Mouse (Mus musculus): Measurements from ENCODE around the gene Snrnp27. TPM values are rescaled to one million over a fixed set of nuclear protein-coding genes. Genes with fewer than 3 reads are reported as not detected.
A peak's percentile ranks its signal among the peaks of the same experiment; 100 is the strongest.

Gene Snrnp27
- polyA plus RNA-seq, 1 experiment from 2014 or later, result 103 TPM

DNA sequence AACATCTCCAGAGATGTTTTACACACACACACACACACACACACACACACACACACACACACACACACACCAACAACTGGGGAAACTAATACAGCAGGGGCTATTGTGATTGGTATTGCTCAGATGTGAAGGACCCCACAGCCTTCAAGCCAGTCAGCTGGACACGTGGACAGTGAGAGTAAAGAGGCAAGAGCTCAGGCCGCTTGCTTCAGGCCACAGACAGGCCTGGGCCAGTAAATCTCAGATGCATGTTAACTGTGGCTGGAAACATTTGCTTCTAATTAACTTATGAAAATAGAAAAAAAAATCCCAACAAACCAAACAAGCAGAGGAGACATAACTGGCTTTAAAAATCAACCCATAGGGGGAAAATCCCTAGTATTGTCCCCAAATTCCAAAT is 46.5 kb downstream of the Snrnp27 start:
- Histone ChIP-seq H3K36me3 (no peaks in the 10 kb centered on the region), H3K9ac (no peak overlapping the region), H3K27me3 (0 out of 2 replicates have a peak, but pooled peaks cover 3% of the 10 kb centered on the region), H3K4me3 (no peak overlapping the region), H3K27ac (no peak overlapping the region), H3K9me3 (no peaks in the 10 kb centered on the region), H3K4me1 (0 out of 2 replicates have a peak, but pooled peaks cover 2% of the 10 kb centered on the region), H3K4me2 (no peak overlapping the region)
- no peak for ATAC-seq (ENCODE audit: insufficient number of reproducible peaks, low FRiP score, low TSS enrichment, low read depth)
- 36% methylated on average over 2 of the region's 2 CpGs for WGBS

DNA sequence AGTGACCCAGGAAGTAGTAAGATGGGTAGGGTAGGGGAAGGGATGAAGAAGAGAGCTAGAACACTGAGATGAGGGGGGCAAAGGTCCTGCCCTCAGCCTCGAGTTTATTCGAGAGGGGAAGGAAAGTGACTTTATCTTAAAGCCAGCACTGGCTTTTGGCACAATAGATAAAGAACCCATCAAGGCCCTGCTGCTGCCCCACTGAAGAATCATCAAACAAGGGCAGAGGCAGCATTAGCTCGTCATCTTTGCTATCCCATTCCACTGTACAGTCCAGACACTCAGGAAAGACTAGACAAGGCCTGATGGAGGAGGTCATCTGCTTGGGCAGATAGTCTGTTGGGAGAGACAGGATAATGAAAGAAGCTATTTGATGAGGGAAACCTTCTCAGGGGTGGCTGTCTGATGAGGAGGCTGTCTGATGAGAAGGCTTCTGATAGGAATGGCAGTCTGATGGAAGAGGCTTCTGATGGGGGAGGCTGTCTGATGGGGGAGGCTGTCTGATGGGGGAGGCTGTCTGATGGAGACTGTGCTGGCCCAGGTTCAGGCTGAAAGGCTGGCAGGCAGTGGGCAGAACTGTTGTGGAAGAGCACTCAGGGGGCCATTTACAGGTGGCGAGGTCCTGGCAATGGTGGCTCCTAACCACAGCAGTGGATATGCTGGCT is 47.0 kb downstream of the Snrnp27 start:
- Histone ChIP-seq H3K4me1 (0 out of 2 replicates have a peak, but pooled peaks cover 2% of the 10 kb centered on the region), H3K27ac (no peak overlapping the region), H3K9me3 (no peaks in the 10 kb centered on the region), H3K9ac (no peak overlapping the region), H3K4me3 (no peak overlapping the region), H3K27me3 (0 out of 2 replicates have a peak, but pooled peaks cover 3% of the 10 kb centered on the region), H3K36me3 (no peaks in the 10 kb centered on the region), H3K4me2 (no peak overlapping the region)
- no peak for ATAC-seq (ENCODE audit: insufficient number of reproducible peaks, low FRiP score, low TSS enrichment, low read depth)
- WGBS, result 70% methylated on average over 4 of the region's 4 CpGs

GRCm38 (mm10) chr6:86636495-86636894 is 47.8 kb downstream of the Snrnp27 start:
- Histone ChIP-seq H3K36me3 (no peaks in the 10 kb centered on the region), H3K27me3 (0 out of 2 replicates have a peak, but pooled peaks cover 3% of the 10 kb centered on the region), H3K4me3 (no peak overlapping the region), H3K27ac (no peak overlapping the region), H3K4me2 (no peak overlapping the region), H3K9ac (no peak overlapping the region), H3K9me3 (no peaks in the 10 kb centered on the region), H3K4me1 (0 out of 2 replicates have a peak, but pooled peaks cover 2% of the 10 kb centered on the region)
- no peak for ATAC-seq (ENCODE audit: insufficient number of reproducible peaks, low FRiP score, low TSS enrichment, low read depth)
- 51% methylated on average over 2 of the region's 2 CpGs for WGBS

- Histone ChIP-seq H3K4me1 (peaks cover 5% of the 10 kb centered on the region), H3K27ac (no peak overlapping the region), H3K4me2 (no peak overlapping the region), H3K9me3 (no peaks in the 10 kb centered on the region), H3K36me3 (no peaks in the 10 kb centered on the region), H3K4me3 (no peak overlapping the region), H3K9ac (no peak overlapping the region), H3K27me3 (peaks cover 7% of the 10 kb centered on the region; the same call in 1 of the 2 replicates)
- no peak for ATAC-seq (ENCODE audit: insufficient number of reproducible peaks, low FRiP score, low TSS enrichment, low read depth)
- 54% methylated on average over 3 of the region's 3 CpGs for WGBS
These were observed 54.2 kb downstream of the Snrnp27 start for GRCm38 (mm10) chr6:86630141-86630540.

GRCm38 (mm10) chr6:86627946-86628345 is 56.4 kb downstream of the Snrnp27 start, which contains the start of gene Asprv1:
Asprv1 (plus strand) TSS chr6:86628164.
- no peaks in the 10 kb centered on the region for H3K36me3 ChIP-seq
- H3K27ac ChIP-seq, result no peak within 1 kb of the TSS
- peak within 1 kb of the TSS; percentile 16 for H3K4me3 ChIP-seq
- H3K27me3 ChIP-seq, result peaks cover 7% of the 10 kb centered on the region; the same call in 1 of the 2 replicates
- WGBS, result 53% methylated on average over 10 of the region's 10 CpGs
- H3K4me1 ChIP-seq, result peaks cover 27% of the 10 kb centered on the region
- no peaks in the 10 kb centered on the region for H3K9me3 ChIP-seq
- peak; percentile 26; the same call in 1 of the 2 replicates for ATAC-seq (ENCODE audit: insufficient number of reproducible peaks, low FRiP score, low TSS enrichment, low read depth)
- no peak within 1 kb of the TSS for H3K9ac ChIP-seq
- no peak within 1 kb of the TSS for H3K4me2 ChIP-seq

Other genes with a start within 250 kb of the Snrnp27 start
- gene C87436, start 246.1 kb downstream of the Snrnp27 start, polyA plus RNA-seq (2015; fragmentation: Nextera tagmentation; extraction: Ambion mirVana), result 22.9 and 24.5 TPM in 2 replicates
- gene Pcbp1, start 158.2 kb downstream of the Snrnp27 start, polyA plus RNA-seq (2015; fragmentation: Nextera tagmentation; extraction: Ambion mirVana), result 456 and 462 TPM in 2 replicates
- 610 and 666 TPM in 2 replicates for gene Asprv1, start 56.4 kb downstream of the Snrnp27 start, polyA plus RNA-seq (2015; fragmentation: Nextera tagmentation; extraction: Ambion mirVana)
- gene Mxd1, start 15.4 kb downstream of the Snrnp27 start, polyA plus RNA-seq (2015; fragmentation: Nextera tagmentation; extraction: Ambion mirVana), result 14.2 and 15.2 TPM in 2 replicates
- 25.6 and 31.9 TPM in 2 replicates for gene Gmcl1, start 48.9 kb upstream of the Snrnp27 start, polyA plus RNA-seq (2015; fragmentation: Nextera tagmentation; extraction: Ambion mirVana)
- 61.9 and 66.6 TPM in 2 replicates for gene Anxa4, start 109.1 kb upstream of the Snrnp27 start, polyA plus RNA-seq (2015; fragmentation: Nextera tagmentation; extraction: Ambion mirVana)
- gene Aak1, start 165.0 kb upstream of the Snrnp27 start, polyA plus RNA-seq (2015; fragmentation: Nextera tagmentation; extraction: Ambion mirVana), result 15.3 and 16.7 TPM in 2 replicates

Data from limb, embryonic 15.5 days (tissue).